Comparison of ENCODE assay signal across 10 mouse cellular contexts in the genomic region with DNA sequence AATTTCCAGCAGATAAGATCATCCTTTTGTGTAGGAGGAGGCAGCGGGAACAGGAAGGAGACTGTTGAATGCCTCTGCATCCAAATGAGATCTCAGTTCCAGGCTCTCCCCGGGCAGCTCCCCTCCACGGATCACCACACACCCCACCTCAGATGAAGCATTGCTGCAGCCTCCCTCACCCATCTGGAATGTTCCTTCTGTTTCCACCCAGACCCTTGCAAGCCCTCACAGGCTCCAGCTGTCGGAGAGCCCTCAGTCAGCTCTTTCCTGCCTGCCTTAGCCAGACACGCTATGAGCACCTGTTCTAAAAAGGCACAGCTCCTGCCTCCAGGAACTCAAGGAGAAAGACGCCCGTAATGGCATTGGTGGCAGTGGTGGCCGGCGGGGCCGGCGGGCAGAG. TPM values are rescaled to one million over a fixed set of nuclear protein-coding genes. Genes with fewer than 3 reads are reported as not detected.
A peak's percentile ranks its signal among the peaks of the same experiment; 100 is the strongest.
DNase-seq lines count a peak whose midpoint lies in the region; ATAC-seq and TF ChIP-seq lines count a peak whose summit lies in the region.
"Had no signal": no experiment of that assay in that cellular context is flagged by ENCODE, and none has a peak within 500 bp of the region (broad histone marks: within the 10 kb centered on the region; RNA-seq: fewer than 3 reads in every experiment).

No protein-coding gene starts in this region.

- no peak overlapping the region for H3K9ac ChIP-seq in forebrain, postnatal 0 days

- no peak for TF ChIP-seq POLR2A in lung, adult 2 months (IDR thresholded peaks at IDR 0.05; ENCODE audit: borderline replicate concordance, extremely low read depth, low read depth, low read length)

- H3K27me3 ChIP-seq in forebrain, embryonic 10.5 days (ENCODE audit: poor library complexity, severe bottlenecking): peaks cover 14% of the 10 kb centered on the region
- no peaks in the 10 kb centered on the region for H3K27me3 ChIP-seq in forebrain, postnatal 0 days (ENCODE audit: insufficient read depth, low read length)

- no peaks in the 10 kb centered on the region for H3K9me3 ChIP-seq in forebrain, embryonic 10.5 days
- H3K9me3 ChIP-seq in forebrain, postnatal 0 days (ENCODE audit: low read length): no peaks in the 10 kb centered on the region

- 89% methylated on average over 11 of the region's 11 CpGs for WGBS in forebrain, embryonic 10.5 days
- 72% methylated on average over 11 of the region's 11 CpGs for WGBS in forebrain, postnatal 0 days
- 65% methylated on average over 11 of the region's 11 CpGs for WGBS in lung, adult 2 months

- H3K4me1 ChIP-seq in forebrain, embryonic 10.5 days: peaks cover 74% of the 10 kb centered on the region
- peaks cover 28% of the 10 kb centered on the region for H3K4me1 ChIP-seq in forebrain, postnatal 0 days (ENCODE audit: insufficient read depth)
- no peaks in the 10 kb centered on the region; the same call in 1 of the 2 replicates for H3K4me1 ChIP-seq in lung, adult 2 months (ENCODE audit: control insufficient read depth, insufficient read depth, low read length)

- no peak overlapping the region for H3K4me3 ChIP-seq in forebrain, embryonic 10.5 days
- no peak overlapping the region for H3K4me3 ChIP-seq in forebrain, postnatal 0 days (ENCODE audit: low read depth, low read length)
- H3K4me3 ChIP-seq in lung, adult 2 months (replicated peaks; ENCODE audit: extremely low read depth, low read depth, low read length): no peak overlapping the region

- TF ChIP-seq CTCF in forebrain, postnatal 0 days (IDR thresholded peaks at IDR 0.05; ENCODE audit: low read depth): no peak
- no peak for TF ChIP-seq CTCF in lung, adult 2 months (IDR thresholded peaks at IDR 0.05; ENCODE audit: insufficient read depth, low read length)

- DNase-seq in forebrain, embryonic 10.5 days (ENCODE audit: extremely low spot score, low spot score): no peak
- no peak for DNase-seq in forebrain, postnatal 0 days
- DNase-seq in kidney, adult 18-20 months: peak; percentile 51
- no peak for DNase-seq in kidney, adult 8-10 months
- DNase-seq in testis, postnatal 14 days (ENCODE audit: low spot score): peak; percentile 40
- DNase-seq in testis, postnatal 10 days (ENCODE audit: low spot score): no peak
- peak; percentile 68 for DNase-seq in telencephalon, adult 2 months (ENCODE audit: low read depth, low spot score)
- no peak for DNase-seq in lung, adult 2 months
- DNase-seq: gastrocnemius, postnatal 25 days; lung, postnatal 10 days had no signal

- H3K36me3 ChIP-seq in forebrain, embryonic 10.5 days (replicated peaks): peaks cover 27% of the 10 kb centered on the region
- no peaks in the 10 kb centered on the region for H3K36me3 ChIP-seq in forebrain, postnatal 0 days (ENCODE audit: insufficient read depth)

- ATAC-seq in forebrain, postnatal 0 days: no peak

- peak overlapping the region; percentile 87 for H3K27ac ChIP-seq in forebrain, embryonic 10.5 days
- no peak overlapping the region for H3K27ac ChIP-seq in forebrain, postnatal 0 days (ENCODE audit: low read depth, low read length)

- H3K4me2 ChIP-seq in forebrain, postnatal 0 days (ENCODE audit: low read depth): no peak overlapping the region

RNA-seq across cellular contexts. Expression of a gene that starts 6.9 kb away (rescaled TPM):
- polyA plus RNA-seq in forebrain, embryonic 10.5 days (2016; fragmentation: Nextera tagmentation; extraction: Ambion mirVana): 3.6 and 4.4 TPM in 2 replicates
- total RNA-seq in forebrain, postnatal 0 days (2014; rRNA removed): 7.4 and 9.9 TPM in 2 replicates
- 1.4 and 2.5 TPM in 2 replicates for polyA plus RNA-seq in forebrain, postnatal 0 days (2015; fragmentation: Nextera tagmentation; extraction: Ambion mirVana)
- polyA plus RNA-seq in lung, adult 2 months (2012; rRNA removed): 9.3 and 9.9 TPM in 2 replicates

Comparison
In these comparisons a context has a peak if more than half of its experiments do, and no peak if none do; other contexts are left out.
1. DNase-seq: peak in kidney, adult 18-20 months (single experiment), testis, postnatal 14 days (single experiment) and telencephalon, adult 2 months (single experiment); none in forebrain, embryonic 10.5 days (single experiment), forebrain, postnatal 0 days (single experiment), kidney, adult 8-10 months (0 of 2), testis, postnatal 10 days (single experiment) and lung, adult 2 months (single experiment).